Mouse (Mus musculus) midbrain, embryonic 10.5 days (tissue): ENCODE results near the gene Pfkfb3. TPM values are rescaled to one million over a fixed set of nuclear protein-coding genes. Genes with fewer than 3 reads are reported as not detected.

Source experiments
- polyA plus RNA-seq: library from polyadenylated mRNA; unstranded; fragments of >200 nt; fragmentation: Nextera tagmentation; extraction: Ambion mirVana; gene quantifications from 2 replicates; pipeline ENCODE4 v1.2.1, GENCODE M21; 2016

Gene Pfkfb3
- polyA plus RNA-seq, 1 experiment from 2014 or later = 13.3 TPM

Other genes starting within 250 kb of the Pfkfb3 start
- gene Rbm17, start 50.1 kb upstream of the Pfkfb3 start, polyA plus RNA-seq = 192 and 197 TPM in 2 replicates
- not detected in 2 replicates for gene Gm17490, start 72.2 kb upstream of the Pfkfb3 start, polyA plus RNA-seq
- gene Il2ra, start 88.7 kb upstream of the Pfkfb3 start, polyA plus RNA-seq = not detected in 2 replicates
- gene Il15ra, start 151.2 kb upstream of the Pfkfb3 start, polyA plus RNA-seq = 0.58 and 0.68 TPM in 2 replicates
- gene Fbh1, start 223.5 kb upstream of the Pfkfb3 start, polyA plus RNA-seq = 112 and 128 TPM in 2 replicates
- gene Ankrd16, start 223.8 kb upstream of the Pfkfb3 start, polyA plus RNA-seq = 45.3 and 51.2 TPM in 2 replicates